Mouse (Mus musculus): ENCODE measurements around the gene Zfp462. TPM values are rescaled to one million over a fixed set of nuclear protein-coding genes. Genes with fewer than 3 reads are reported as not detected.

Zfp462 gene
- polyA plus RNA-seq, 2 experiments, result 0.05 to 0.35 TPM

GRCm38 (mm10) chr4:54979771-54980472, 35.1 kb downstream of the Zfp462 start:
- H3K27me3 ChIP-seq (ENCODE audit: control insufficient read depth, insufficient read depth, low read length), result no peaks in the 10 kb centered on the region
- 29% methylated on average over 13 of the region's 13 CpGs for WGBS (ENCODE audit: insufficient replicate concordance)
- H3K4me1 ChIP-seq (replicated peaks; ENCODE audit: control insufficient read depth in 2 of 2, insufficient read depth in 2 of 2, low read length in 1 of 2), result no peaks in the 10 kb centered on the region; a peak in 1 of 4 replicates
- TF ChIP-seq CTCF (IDR thresholded peaks at IDR 0.05; ENCODE audit: low read depth), result no peak
- no peak for TF ChIP-seq EP300 (IDR thresholded peaks at IDR 0.05; ENCODE audit: low read depth)
- no peak overlapping the region for H3K4me2 ChIP-seq (ENCODE audit: low read depth)
- ATAC-seq (ENCODE audit: insufficient read depth) (no peak), DNase-seq (ENCODE audit: low read depth in 3 of 3, low spot score in 3 of 3) (no peak)
- H3K9ac ChIP-seq (replicated peaks), result no peak overlapping the region
- no peak overlapping the region for H3K4me3 ChIP-seq (ENCODE audit: insufficient read depth in 1 of 2, low read depth in 2 of 2, low read length in 2 of 2)
- no peak overlapping the region for H3K27ac ChIP-seq
- no peaks in the 10 kb centered on the region for H3K36me3 ChIP-seq (replicated peaks; ENCODE audit: control insufficient read depth, insufficient read depth, low read depth)
- H3K9me3 ChIP-seq (ENCODE audit: control insufficient read depth, low read length), result no peaks in the 10 kb centered on the region

- no peak overlapping the region for H3K4me2 ChIP-seq (ENCODE audit: low read depth)
- H3K27me3 ChIP-seq (ENCODE audit: control insufficient read depth, insufficient read depth, low read length), result no peaks in the 10 kb centered on the region
- no peak for ATAC-seq (ENCODE audit: insufficient read depth)
- no peak overlapping the region for H3K4me3 ChIP-seq (ENCODE audit: insufficient read depth in 1 of 2, low read depth in 2 of 2, low read length in 2 of 2)
- H3K4me1 ChIP-seq (replicated peaks; ENCODE audit: control insufficient read depth in 2 of 2, insufficient read depth in 2 of 2, low read length in 1 of 2), result no peaks in the 10 kb centered on the region; a peak in 1 of 4 replicates
- H3K27ac ChIP-seq, result no peak overlapping the region
- no peaks in the 10 kb centered on the region for H3K36me3 ChIP-seq (replicated peaks; ENCODE audit: control insufficient read depth, insufficient read depth, low read depth)
- H3K9ac ChIP-seq (replicated peaks), result no peak overlapping the region
- H3K9me3 ChIP-seq (ENCODE audit: control insufficient read depth, low read length), result no peaks in the 10 kb centered on the region
- WGBS (ENCODE audit: insufficient replicate concordance), result 64% methylated on average over 2 of the region's 2 CpGs
- DNase-seq (ENCODE audit: low read depth in 3 of 3, low spot score in 3 of 3), result no peak
- no peak for TF ChIP-seq CTCF (IDR thresholded peaks at IDR 0.05; ENCODE audit: low read depth)
- no peak for TF ChIP-seq EP300 (IDR thresholded peaks at IDR 0.05; ENCODE audit: low read depth)
These were observed 39.7 kb downstream of the Zfp462 start for GRCm38 (mm10) chr4:54984502-54984901.

GRCm38 (mm10) chr4:54986671-54987070, 41.8 kb downstream of the Zfp462 start:
- no peaks in the 10 kb centered on the region for H3K9me3 ChIP-seq (ENCODE audit: control insufficient read depth, low read length)
- DNase-seq (ENCODE audit: low read depth in 3 of 3, low spot score in 3 of 3), result no peak
- H3K4me3 ChIP-seq (ENCODE audit: insufficient read depth in 1 of 2, low read depth in 2 of 2, low read length in 2 of 2), result no peak overlapping the region
- TF ChIP-seq CTCF (IDR thresholded peaks at IDR 0.05; ENCODE audit: low read depth), result no peak
- TF ChIP-seq EP300 (IDR thresholded peaks at IDR 0.05; ENCODE audit: low read depth), result no peak
- no peak overlapping the region for H3K9ac ChIP-seq (replicated peaks)
- WGBS (ENCODE audit: insufficient replicate concordance), result 50% methylated on average over 4 of the region's 4 CpGs
- no peaks in the 10 kb centered on the region for H3K27me3 ChIP-seq (ENCODE audit: control insufficient read depth, insufficient read depth, low read length)
- H3K27ac ChIP-seq, result no peak overlapping the region
- H3K4me1 ChIP-seq (replicated peaks; ENCODE audit: control insufficient read depth in 2 of 2, insufficient read depth in 2 of 2, low read length in 1 of 2), result no peaks in the 10 kb centered on the region
- ATAC-seq (ENCODE audit: insufficient read depth), result no peak
- no peaks in the 10 kb centered on the region for H3K36me3 ChIP-seq (replicated peaks; ENCODE audit: control insufficient read depth, insufficient read depth, low read depth)
- no peak overlapping the region for H3K4me2 ChIP-seq (ENCODE audit: low read depth)

- H3K27ac ChIP-seq, result no peak overlapping the region
- no peak for ATAC-seq (ENCODE audit: insufficient read depth)
- TF ChIP-seq EP300 (IDR thresholded peaks at IDR 0.05; ENCODE audit: low read depth), result no peak
- TF ChIP-seq CTCF (IDR thresholded peaks at IDR 0.05; ENCODE audit: low read depth), result no peak
- H3K27me3 ChIP-seq (ENCODE audit: control insufficient read depth, insufficient read depth, low read length), result no peaks in the 10 kb centered on the region
- H3K4me1 ChIP-seq (replicated peaks; ENCODE audit: control insufficient read depth in 2 of 2, insufficient read depth in 2 of 2, low read length in 1 of 2), result no peaks in the 10 kb centered on the region
- H3K36me3 ChIP-seq (replicated peaks; ENCODE audit: control insufficient read depth, insufficient read depth, low read depth), result no peaks in the 10 kb centered on the region
- no peak overlapping the region for H3K9ac ChIP-seq (replicated peaks)
- H3K4me3 ChIP-seq (ENCODE audit: insufficient read depth in 1 of 2, low read depth in 2 of 2, low read length in 2 of 2), result no peak overlapping the region
- no peak overlapping the region for H3K4me2 ChIP-seq (ENCODE audit: low read depth)
- no peaks in the 10 kb centered on the region for H3K9me3 ChIP-seq (ENCODE audit: control insufficient read depth, low read length)
- no peak for DNase-seq (ENCODE audit: low read depth in 3 of 3, low spot score in 3 of 3)
- 41% methylated on average over 3 of the region's 3 CpGs for WGBS (ENCODE audit: insufficient replicate concordance)
These were observed 42.4 kb downstream of the Zfp462 start for GRCm38 (mm10) chr4:54987256-54987655.

GRCm38 (mm10) chr4:54987926-54988325, 43.1 kb downstream of the Zfp462 start:
- Histone ChIP-seq H3K4me2 (ENCODE audit: low read depth) (no peak overlapping the region), H3K4me1 (replicated peaks; ENCODE audit: control insufficient read depth in 2 of 2, insufficient read depth in 2 of 2, low read length in 1 of 2) (no peaks in the 10 kb centered on the region), H3K4me3 (ENCODE audit: insufficient read depth in 1 of 2, low read depth in 2 of 2, low read length in 2 of 2) (no peak overlapping the region), H3K36me3 (replicated peaks; ENCODE audit: control insufficient read depth, insufficient read depth, low read depth) (no peaks in the 10 kb centered on the region), H3K9ac (replicated peaks) (no peak overlapping the region), H3K9me3 (ENCODE audit: control insufficient read depth, low read length) (no peaks in the 10 kb centered on the region), H3K27me3 (ENCODE audit: control insufficient read depth, insufficient read depth, low read length) (no peaks in the 10 kb centered on the region), H3K27ac (no peak overlapping the region)
- WGBS (ENCODE audit: insufficient replicate concordance), result 78% methylated on average over 1 of the region's 1 CpGs
- no peak for ATAC-seq (ENCODE audit: insufficient read depth)
- no peak for TF ChIP-seq CTCF (IDR thresholded peaks at IDR 0.05; ENCODE audit: low read depth)
- TF ChIP-seq EP300 (IDR thresholded peaks at IDR 0.05; ENCODE audit: low read depth), result no peak
- DNase-seq (ENCODE audit: low read depth in 3 of 3, low spot score in 3 of 3), result no peak
